Mouse (Mus musculus): Measurements from ENCODE around the gene Snap23. TPM values are rescaled to one million over a fixed set of nuclear protein-coding genes. Genes with fewer than 3 reads are reported as not detected.

Snap23 gene
- 17.2 TPM in 2 replicates for polyA plus RNA-seq (2015; fragmentation: Nextera tagmentation; extraction: Ambion mirVana)

DNA sequence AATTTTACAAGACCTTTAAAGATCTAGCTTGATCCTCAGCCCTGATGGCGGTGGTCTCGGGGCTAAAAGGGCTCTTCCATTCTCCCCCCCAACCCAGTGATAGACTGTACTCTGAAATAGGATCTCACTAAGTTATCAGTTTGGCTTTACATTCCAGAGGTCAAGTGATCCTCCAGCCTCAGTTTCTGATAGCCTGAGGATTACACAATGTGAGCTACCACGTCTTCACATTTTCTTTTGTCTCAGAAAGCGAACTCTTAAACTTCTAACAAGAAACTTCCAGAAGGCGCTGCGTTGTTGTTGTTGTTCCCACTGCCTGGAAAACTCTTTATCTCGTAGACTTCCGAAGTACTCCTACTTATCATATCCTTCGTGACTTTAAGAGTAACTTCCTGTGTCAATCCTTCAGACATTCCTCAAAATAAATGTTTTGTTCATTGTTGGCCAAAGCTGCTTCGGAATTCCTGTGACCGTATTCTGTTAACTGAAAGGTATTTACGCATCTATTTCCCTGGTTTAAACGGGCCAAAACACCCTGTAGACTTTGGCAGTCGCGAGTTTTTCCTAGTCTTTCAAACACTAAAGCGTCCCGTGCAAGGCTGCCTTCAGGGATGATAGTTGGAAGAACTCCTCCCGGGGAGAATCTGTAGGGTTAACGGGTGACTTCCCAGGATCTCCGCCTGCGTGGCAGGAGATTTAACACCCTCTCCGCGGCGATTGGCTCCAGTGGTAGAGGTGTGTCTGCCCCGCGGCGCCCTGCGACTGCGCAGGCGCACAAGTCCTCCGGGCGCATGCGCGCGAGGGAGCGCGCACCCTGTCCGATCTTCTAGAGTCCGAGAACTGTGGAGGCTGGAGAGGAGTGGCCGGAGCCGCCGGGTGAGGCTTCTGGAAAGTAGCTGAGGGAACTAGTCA is at the start of gene Snap23:
TSS of gene Snap23 (plus strand) at position 786 of the 912 bp plus-strand sequence.
- peaks cover 19% of the 10 kb centered on the region for H3K4me1 ChIP-seq (ENCODE audit: insufficient read depth)
- peak within 1 kb of the TSS; percentile 83 for H3K4me2 ChIP-seq (ENCODE audit: low read depth, low read length)
- H3K4me3 ChIP-seq (ENCODE audit: low read depth, low read length) = peak within 1 kb of the TSS; percentile 74
- no peaks in the 10 kb centered on the region for H3K27me3 ChIP-seq (ENCODE audit: insufficient read depth, low read length)
- no peaks in the 10 kb centered on the region for H3K36me3 ChIP-seq (replicated peaks; ENCODE audit: insufficient read depth, low read length)
- H3K9me3 ChIP-seq (ENCODE audit: low read length) = no peaks in the 10 kb centered on the region
- ATAC-seq (peak; percentile 94), DNase-seq (peak; percentile 93)
- WGBS (ENCODE audit: insufficient replicate concordance) = 1% methylated on average over 42 of the region's 42 CpGs
- H3K27ac ChIP-seq (ENCODE audit: low read depth) = peak within 1 kb of the TSS; percentile 83
- TF ChIP-seq CTCF (IDR thresholded peaks at IDR 0.05; ENCODE audit: low read depth) = no peak
- peak; percentile 59; the same call in 1 of the 2 replicates for TF ChIP-seq EP300 (IDR thresholded peaks at IDR 0.05; ENCODE audit: low read depth)
- H3K9ac ChIP-seq (replicated peaks) = peak within 1 kb of the TSS; percentile 86

DNA sequence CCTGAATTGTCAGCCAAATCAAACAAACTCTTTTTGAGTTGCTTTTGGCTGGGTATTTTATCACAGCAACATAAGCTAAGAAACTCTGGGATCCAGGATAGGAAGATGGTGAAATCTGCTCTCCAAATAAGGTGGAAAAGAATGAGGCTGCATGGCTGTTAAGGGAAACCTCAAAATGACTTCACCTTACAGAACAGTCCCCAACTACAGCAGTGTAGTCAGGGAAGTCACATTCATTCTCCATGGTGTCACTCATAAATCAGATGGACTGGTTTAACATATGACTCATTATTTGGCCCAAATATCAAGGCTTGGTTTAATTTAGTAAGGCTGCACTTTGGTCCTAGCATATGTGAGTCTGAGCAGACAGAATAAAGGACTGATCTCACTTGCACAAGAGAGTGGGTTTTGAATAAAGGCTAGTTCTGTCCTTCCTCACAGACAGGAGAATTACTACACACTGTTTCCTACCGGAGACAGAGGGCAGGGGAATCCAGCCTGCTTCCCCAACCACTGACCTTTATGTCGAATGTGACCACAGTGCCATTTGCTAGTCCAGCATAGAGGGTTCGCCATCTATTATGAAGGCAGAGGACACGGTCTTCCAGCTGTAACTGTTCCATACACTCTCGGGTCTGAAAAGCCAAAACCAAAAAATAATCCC is 48.8 kb upstream of the Snap23 start:
- TF ChIP-seq CTCF (IDR thresholded peaks at IDR 0.05; ENCODE audit: low read depth) (no peak), EP300 (IDR thresholded peaks at IDR 0.05; ENCODE audit: low read depth) (no peak)

GRCm38 (mm10) chr2:120526771-120527170 is 40.7 kb upstream of the Snap23 start:
- Histone ChIP-seq H3K4me3 (ENCODE audit: low read depth, low read length) (no peak overlapping the region), H3K27ac (ENCODE audit: low read depth) (no peak overlapping the region), H3K9me3 (ENCODE audit: low read length) (no peaks in the 10 kb centered on the region), H3K4me1 (ENCODE audit: insufficient read depth) (no peaks in the 10 kb centered on the region), H3K9ac (replicated peaks) (no peak overlapping the region), H3K36me3 (replicated peaks; ENCODE audit: insufficient read depth, low read length) (peaks cover 81% of the 10 kb centered on the region), H3K27me3 (ENCODE audit: insufficient read depth, low read length) (no peaks in the 10 kb centered on the region), H3K4me2 (ENCODE audit: low read depth, low read length) (no peak overlapping the region)
- no peak for TF ChIP-seq EP300 (IDR thresholded peaks at IDR 0.05; ENCODE audit: low read depth)
- TF ChIP-seq CTCF (IDR thresholded peaks at IDR 0.05; ENCODE audit: low read depth) = no peak
- 76% methylated on average over 5 of the region's 5 CpGs for WGBS (ENCODE audit: insufficient replicate concordance)
- no peak for ATAC-seq
- DNase-seq = no peak

More for the DNA sequence above, 48.8 kb upstream of the Snap23 start:
- Histone ChIP-seq H3K4me1 (ENCODE audit: insufficient read depth) (no peaks in the 10 kb centered on the region), H3K9ac (replicated peaks) (no peak overlapping the region), H3K9me3 (ENCODE audit: low read length) (no peaks in the 10 kb centered on the region), H3K4me3 (ENCODE audit: low read depth, low read length) (no peak overlapping the region), H3K36me3 (replicated peaks; ENCODE audit: insufficient read depth, low read length) (peaks cover 74% of the 10 kb centered on the region), H3K27ac (ENCODE audit: low read depth) (no peak overlapping the region), H3K4me2 (ENCODE audit: low read depth, low read length) (no peak overlapping the region), H3K27me3 (ENCODE audit: insufficient read depth, low read length) (no peaks in the 10 kb centered on the region)
- 87% methylated on average over 5 of the region's 5 CpGs for WGBS (ENCODE audit: insufficient replicate concordance)
- no peak for DNase-seq
- ATAC-seq = no peak

GRCm38 (mm10) chr2:120529531-120529930 is 37.9 kb upstream of the Snap23 start:
- ATAC-seq = no peak
- no peaks in the 10 kb centered on the region for H3K4me1 ChIP-seq (ENCODE audit: insufficient read depth)
- peaks cover 76% of the 10 kb centered on the region for H3K36me3 ChIP-seq (replicated peaks; ENCODE audit: insufficient read depth, low read length)
- H3K9ac ChIP-seq (replicated peaks) = no peak overlapping the region
- no peak overlapping the region for H3K4me2 ChIP-seq (ENCODE audit: low read depth, low read length)
- no peaks in the 10 kb centered on the region for H3K9me3 ChIP-seq (ENCODE audit: low read length)
- no peak for DNase-seq
- H3K27ac ChIP-seq (ENCODE audit: low read depth) = no peak overlapping the region
- H3K4me3 ChIP-seq (ENCODE audit: low read depth, low read length) = no peak overlapping the region
- TF ChIP-seq EP300 (IDR thresholded peaks at IDR 0.05; ENCODE audit: low read depth) (no peak), CTCF (IDR thresholded peaks at IDR 0.05; ENCODE audit: low read depth) (peak; percentile 39)
- H3K27me3 ChIP-seq (ENCODE audit: insufficient read depth, low read length) = no peaks in the 10 kb centered on the region

GRCm38 (mm10) chr2:120531223-120531622 is 36.2 kb upstream of the Snap23 start:
- TF ChIP-seq EP300 (IDR thresholded peaks at IDR 0.05; ENCODE audit: low read depth) (no peak), CTCF (IDR thresholded peaks at IDR 0.05; ENCODE audit: low read depth) (no peak)
- no peak overlapping the region for H3K4me2 ChIP-seq (ENCODE audit: low read depth, low read length)
- WGBS (ENCODE audit: insufficient replicate concordance) = 80% methylated on average over 4 of the region's 4 CpGs
- H3K9me3 ChIP-seq (ENCODE audit: low read length) = no peaks in the 10 kb centered on the region
- no peak overlapping the region for H3K4me3 ChIP-seq (ENCODE audit: low read depth, low read length)
- no peaks in the 10 kb centered on the region for H3K4me1 ChIP-seq (ENCODE audit: insufficient read depth)
- peaks cover 72% of the 10 kb centered on the region for H3K36me3 ChIP-seq (replicated peaks; ENCODE audit: insufficient read depth, low read length)
- H3K9ac ChIP-seq (replicated peaks) = no peak overlapping the region
- H3K27me3 ChIP-seq (ENCODE audit: insufficient read depth, low read length) = no peaks in the 10 kb centered on the region
- H3K27ac ChIP-seq (ENCODE audit: low read depth) = no peak overlapping the region
- no peak for DNase-seq
- no peak for ATAC-seq

DNA sequence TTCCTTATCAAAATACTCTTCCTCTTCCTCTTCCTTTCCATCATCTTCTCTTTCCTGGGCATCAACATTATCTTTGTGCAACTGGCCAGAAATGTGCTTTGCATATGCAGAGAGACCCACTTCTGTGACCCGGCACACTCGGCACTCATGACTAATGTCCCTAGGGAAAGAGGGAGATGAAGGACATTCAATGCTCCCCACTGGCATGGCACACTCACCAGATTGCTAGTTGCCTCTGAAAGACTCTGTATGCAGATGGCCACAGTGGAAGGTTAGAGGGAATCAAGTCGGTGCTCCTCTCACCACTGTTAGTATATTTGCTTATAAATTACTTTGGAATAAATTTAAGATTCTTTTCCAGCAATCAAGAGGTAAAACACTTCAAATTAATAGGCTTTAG is 28.1 kb upstream of the Snap23 start:
- TF ChIP-seq CTCF (IDR thresholded peaks at IDR 0.05; ENCODE audit: low read depth) = no peak
- TF ChIP-seq EP300 (IDR thresholded peaks at IDR 0.05; ENCODE audit: low read depth) = no peak
- ATAC-seq (no peak), DNase-seq (no peak)
- Histone ChIP-seq H3K36me3 (replicated peaks; ENCODE audit: insufficient read depth, low read length) (peaks cover 26% of the 10 kb centered on the region), H3K27ac (ENCODE audit: low read depth) (peak overlapping the region; percentile 70), H3K4me2 (ENCODE audit: low read depth, low read length) (no peak overlapping the region), H3K27me3 (ENCODE audit: insufficient read depth, low read length) (no peaks in the 10 kb centered on the region), H3K4me3 (ENCODE audit: low read depth, low read length) (no peak overlapping the region), H3K9me3 (ENCODE audit: low read length) (no peaks in the 10 kb centered on the region), H3K9ac (replicated peaks) (no peak overlapping the region), H3K4me1 (ENCODE audit: insufficient read depth) (peaks cover 16% of the 10 kb centered on the region)
- 71% methylated on average over 3 of the region's 3 CpGs for WGBS (ENCODE audit: insufficient replicate concordance)

Measured in liver, postnatal 0 days (tissue).